Mouse (Mus musculus) spleen, embryonic (tissue): ENCODE data around the gene Gm12790.
"Not testable (repeated sequence)": the region's sequence is repeated elsewhere in the genome, so short reads cannot be mapped to it uniquely, and the experiment has no call there.

Experiments
- CTCF ChIA-PET: fragments of 350-600 bp; sonication (Branson Sonifier 250); formaldehyde crosslinking; loops from one replicate; lab custom pipeline; 2022; lab: Charles Lee

Gm12790 gene

DNA sequence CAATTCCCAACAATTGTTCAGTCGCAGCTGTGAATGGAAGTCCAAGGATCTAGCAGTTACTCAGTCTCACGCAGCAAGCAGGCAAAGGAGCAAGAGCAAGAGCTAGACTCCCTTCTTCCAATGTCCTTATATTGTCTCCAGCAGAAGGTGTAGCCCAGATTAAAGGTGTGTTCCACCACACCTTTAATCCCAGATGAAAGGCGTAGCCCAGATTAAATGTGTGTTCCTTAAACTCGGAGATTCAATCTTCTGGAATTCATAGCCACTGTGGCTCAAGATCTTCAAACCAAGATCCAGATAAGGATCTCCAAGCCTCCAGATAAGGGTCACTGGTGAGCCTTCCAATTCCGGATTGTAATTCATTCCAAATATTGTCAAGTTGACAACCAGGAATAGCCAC is at the start of gene Gm12790:
Gene Gm12790 (minus strand): TSS at position 101 of the 400 bp plus-strand sequence.
- CTCF ChIA-PET: not testable (repeated sequence)

DNA sequence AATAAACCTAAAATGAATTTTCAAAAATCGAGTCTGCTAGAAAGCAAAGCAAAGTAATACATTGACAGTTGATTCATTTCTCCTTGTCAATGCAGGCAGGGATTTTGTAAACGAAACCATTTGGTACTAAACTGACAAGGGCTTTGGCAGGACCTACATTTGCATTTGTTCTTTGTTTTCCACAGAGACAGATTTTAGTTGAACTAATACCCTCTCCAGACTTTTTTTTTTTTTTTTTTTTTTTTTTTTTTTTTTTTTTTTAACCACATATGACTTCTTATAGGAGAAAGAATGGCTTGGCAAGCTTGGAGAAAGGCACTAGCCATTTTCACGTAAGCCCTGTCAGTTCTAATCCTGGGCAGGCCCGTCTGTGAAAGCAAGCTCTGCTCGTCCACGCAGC is 45.8 kb upstream of the Gm12790 start:
- CTCF ChIA-PET: no interaction called here

DNA sequence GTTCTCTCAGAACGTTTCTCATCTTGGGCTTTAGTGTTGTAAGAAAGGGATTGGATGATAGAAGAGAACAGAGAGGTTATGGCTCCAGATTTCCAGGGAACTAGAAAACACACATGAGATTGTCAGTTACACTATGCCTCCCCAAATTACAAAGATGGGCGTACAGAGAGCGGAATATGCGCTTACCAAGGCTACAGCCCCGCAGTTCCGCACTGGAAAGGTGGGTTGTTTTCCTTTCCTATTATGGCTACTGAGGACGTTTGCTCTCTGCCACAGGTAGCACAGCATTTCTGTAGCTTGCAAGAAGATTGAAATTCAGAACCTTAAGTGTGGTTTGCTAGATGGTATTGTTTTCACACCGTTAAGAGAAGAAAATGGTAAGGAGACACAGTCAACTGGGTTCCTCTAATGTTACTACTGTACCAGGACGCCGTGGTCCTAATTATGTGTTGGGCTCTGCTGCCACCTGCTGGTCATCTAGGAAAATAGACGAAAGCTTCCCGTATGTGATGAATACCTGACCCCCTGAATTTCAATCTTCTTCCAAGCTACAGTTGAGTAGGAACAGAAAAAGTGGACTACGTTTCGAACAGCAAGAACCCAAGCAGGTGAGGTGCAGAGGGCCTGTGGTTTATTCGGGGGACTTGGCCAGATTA is 17.5 kb upstream of the Gm12790 start:
- CTCF ChIA-PET: no interaction called here

DNA sequence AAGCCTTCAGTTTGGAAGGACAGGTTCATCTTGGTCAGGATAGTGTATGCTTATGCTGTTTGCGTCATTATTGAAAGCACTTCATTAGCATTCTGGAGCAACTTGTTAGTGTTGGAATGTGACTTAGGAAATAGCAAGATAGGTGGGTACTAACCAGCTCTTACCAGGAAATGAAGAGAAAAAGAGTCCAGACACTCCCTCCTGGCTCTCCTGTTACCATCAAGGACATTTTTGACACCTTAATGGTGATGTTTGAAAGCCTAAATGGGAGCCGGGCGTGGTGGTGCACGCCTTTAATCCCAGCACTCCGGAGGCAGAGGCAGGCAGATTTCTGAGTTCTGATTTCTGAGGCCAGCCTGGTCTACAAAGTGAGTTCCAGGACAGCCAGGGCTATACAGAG is 16.6 kb upstream of the Gm12790 start:
- CTCF ChIA-PET: no interaction called here

DNA sequence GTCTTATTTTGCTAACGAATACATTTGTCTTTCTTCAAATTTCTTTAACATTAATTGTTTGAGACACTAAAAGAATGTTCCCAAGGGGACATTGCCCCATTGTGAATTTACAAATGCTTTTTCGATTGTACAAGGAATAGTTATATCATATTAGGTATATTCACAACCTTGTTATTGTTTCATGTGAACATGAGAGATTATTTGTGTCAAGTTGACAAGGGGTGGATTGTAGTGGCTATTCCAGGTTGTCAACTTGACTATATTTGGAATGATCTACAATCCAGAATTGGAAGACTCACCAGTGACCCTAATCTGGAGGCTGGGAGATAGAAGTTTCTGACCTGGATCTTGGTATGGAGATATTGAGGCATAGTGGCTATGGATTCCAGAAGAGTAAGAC is 5.5 kb upstream of the Gm12790 start, which contains the start of gene Gm12789:
Gene Gm12789 (plus strand): TSS at position 301 of the 400 bp plus-strand sequence.
- CTCF ChIA-PET: not testable (repeated sequence)

DNA sequence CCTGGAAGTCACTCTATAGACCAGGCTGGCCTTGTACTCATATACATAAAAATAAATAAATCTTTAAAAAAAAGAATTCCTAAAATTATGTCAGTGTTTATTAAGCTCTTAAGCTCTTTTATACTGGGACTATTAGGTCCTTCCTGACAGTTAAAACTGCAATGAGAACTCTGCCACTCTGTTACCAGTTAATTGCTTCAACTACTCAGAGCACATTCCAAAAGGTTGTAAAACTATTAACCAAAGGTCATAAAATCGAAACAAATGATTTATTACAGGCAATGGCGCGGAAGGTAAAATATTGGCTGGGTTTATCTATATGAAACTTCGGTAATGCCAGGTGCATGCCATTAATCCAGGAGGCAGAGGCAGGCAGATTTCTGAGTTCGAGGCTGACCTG is 4.8 kb upstream of the Gm12790 start:
- CTCF ChIA-PET: no interaction called here

DNA sequence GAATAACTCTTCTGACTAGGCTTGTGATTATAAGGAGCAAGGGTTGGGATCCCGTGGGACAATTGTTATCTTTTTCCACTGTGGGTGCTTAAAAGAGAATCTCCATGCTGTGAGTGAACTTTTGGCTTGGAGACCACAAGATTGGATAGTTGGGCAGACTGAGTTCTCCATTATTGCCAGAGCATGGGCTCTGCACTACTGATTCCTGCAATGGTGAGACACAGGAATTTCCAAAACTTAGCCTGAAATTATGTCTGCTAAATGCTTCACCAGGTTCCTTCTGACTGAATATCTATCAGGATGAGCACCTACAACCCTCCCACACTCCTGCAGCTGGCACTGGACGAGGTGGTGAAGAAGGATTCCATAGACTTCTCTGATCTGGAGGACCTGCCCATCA is 40.7 kb downstream of the Gm12790 start, which contains the start of gene Gm12794:
Gene Gm12794 (plus strand): TSS at position 301 of the 400 bp plus-strand sequence.
- CTCF ChIA-PET: not testable (repeated sequence)
